Mouse (Mus musculus) lung, postnatal 0 days (tissue): Measurements from ENCODE around the gene Smim20.
A peak's percentile ranks its signal among the peaks of the same experiment; 100 is the strongest.

ENCODE experiments used
- CTCF ChIP-seq: IDR thresholded peaks from 2 replicates; pipeline ENCODE4 v1.5.1; 2016; ENCODE audit warnings: antibody characterized with exemption, mild to moderate bottlenecking
- EP300 ChIP-seq: IDR thresholded peaks from 2 replicates; pipeline ENCODE4 v1.6.1; 2016; ENCODE audit warnings: antibody characterized with exemption, mild to moderate bottlenecking, control low read depth

GRCm38 (mm10) chr5:53315829-53316228 is 48.9 kb downstream of the Smim20 start:
- peak; percentile 13; the same call in 1 of the 2 replicates for TF ChIP-seq CTCF
- TF ChIP-seq EP300 = no peak
